Mouse (Mus musculus) adrenal gland, postnatal 0 days (tissue): ENCODE data around the gene Rbsn. TPM values are rescaled to one million over a fixed set of nuclear protein-coding genes. Genes with fewer than 3 reads are reported as not detected.

Experiments used
- polyA plus RNA-seq: library from polyadenylated mRNA; unstranded; fragments of >200 nt; fragmentation: Nextera tagmentation; extraction: Ambion mirVana; gene quantifications from 2 replicates; pipeline ENCODE4 v1.2.1, GENCODE M21; 2015

Gene Rbsn
- 14.2 and 17.7 TPM in 2 replicates for polyA plus RNA-seq

GRCm38 (mm10) chr6:92214773-92215449 lies at the start of gene Rbsn:
Gene Rbsn, minus strand, starts transcription at chr6:92214925.

DNA sequence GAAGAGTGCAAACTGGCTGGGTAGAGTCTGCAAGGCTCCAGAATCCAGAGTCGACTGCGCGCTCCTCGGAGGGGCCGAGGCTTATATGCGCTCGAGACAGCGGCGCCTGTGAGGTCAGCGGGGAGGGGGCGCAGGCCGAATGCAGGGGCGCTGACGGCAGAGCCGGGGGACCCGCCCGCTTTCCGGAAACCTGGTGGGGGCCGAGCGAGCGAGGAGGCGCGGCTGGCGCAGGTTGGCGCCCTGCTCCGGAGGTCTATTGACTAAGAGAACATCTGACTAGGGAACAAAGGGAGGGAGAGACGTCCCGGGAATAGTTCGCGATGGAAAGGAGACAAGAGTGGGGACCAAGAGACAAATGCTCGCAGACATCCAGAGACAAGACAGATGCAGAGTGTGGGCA lies 29.9 kb upstream of the Rbsn start, which contains the start of gene Trh:
Gene Trh (minus strand): TSS at position 60 of the 400 bp plus-strand sequence.

DNA sequence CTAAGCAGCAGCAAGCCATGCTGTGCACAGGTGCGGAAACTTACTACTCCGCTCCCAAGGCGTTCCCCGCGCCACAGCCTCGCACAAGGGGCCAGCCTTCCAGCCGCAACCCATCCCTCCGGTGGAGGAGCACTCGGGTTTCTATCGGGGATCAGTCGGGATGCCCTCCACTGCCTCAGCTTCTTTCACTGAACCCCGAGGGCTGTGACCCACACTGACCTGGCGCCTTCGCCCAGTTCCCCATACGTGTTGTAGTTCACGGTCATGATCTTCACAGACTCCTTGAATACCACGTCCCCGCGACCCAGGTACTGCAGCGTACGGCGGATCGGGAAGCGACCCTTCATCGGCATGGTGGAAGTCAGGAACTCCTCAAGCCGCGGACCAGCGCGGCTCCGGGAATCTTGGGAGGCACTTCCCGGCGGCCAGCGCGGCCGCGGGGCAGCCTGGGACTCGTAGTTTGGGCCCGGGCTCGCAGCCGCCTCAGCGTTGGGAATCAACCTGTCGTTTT lies 31.0 kb downstream of the Rbsn start, which contains the start of gene Mrps25:
Gene Mrps25 (minus strand): TSS at position 413 of the 511 bp plus-strand sequence.

Other genes with a start within 250 kb of the Rbsn start
- 7.3 and 7.9 TPM in 2 replicates for gene Fgd5, start 236.0 kb downstream of the Rbsn start, polyA plus RNA-seq
- 12.4 and 16.8 TPM in 2 replicates for gene Nr2c2, start 123.5 kb downstream of the Rbsn start, polyA plus RNA-seq
- gene Mrps25, start 30.9 kb downstream of the Rbsn start, polyA plus RNA-seq, result 54.7 and 60.4 TPM in 2 replicates
- 0.47 and 0.76 TPM in 2 replicates for gene Trh, start 29.7 kb upstream of the Rbsn start, polyA plus RNA-seq